Mouse (Mus musculus): ENCODE measurements at regions not wholly inside any gene's neighbourhood (a gene's known extent, or its start where the extent isn't known, plus 50 kb on each side); places are given as distances from the start of the nearest gene placed in this dataset.

DNA sequence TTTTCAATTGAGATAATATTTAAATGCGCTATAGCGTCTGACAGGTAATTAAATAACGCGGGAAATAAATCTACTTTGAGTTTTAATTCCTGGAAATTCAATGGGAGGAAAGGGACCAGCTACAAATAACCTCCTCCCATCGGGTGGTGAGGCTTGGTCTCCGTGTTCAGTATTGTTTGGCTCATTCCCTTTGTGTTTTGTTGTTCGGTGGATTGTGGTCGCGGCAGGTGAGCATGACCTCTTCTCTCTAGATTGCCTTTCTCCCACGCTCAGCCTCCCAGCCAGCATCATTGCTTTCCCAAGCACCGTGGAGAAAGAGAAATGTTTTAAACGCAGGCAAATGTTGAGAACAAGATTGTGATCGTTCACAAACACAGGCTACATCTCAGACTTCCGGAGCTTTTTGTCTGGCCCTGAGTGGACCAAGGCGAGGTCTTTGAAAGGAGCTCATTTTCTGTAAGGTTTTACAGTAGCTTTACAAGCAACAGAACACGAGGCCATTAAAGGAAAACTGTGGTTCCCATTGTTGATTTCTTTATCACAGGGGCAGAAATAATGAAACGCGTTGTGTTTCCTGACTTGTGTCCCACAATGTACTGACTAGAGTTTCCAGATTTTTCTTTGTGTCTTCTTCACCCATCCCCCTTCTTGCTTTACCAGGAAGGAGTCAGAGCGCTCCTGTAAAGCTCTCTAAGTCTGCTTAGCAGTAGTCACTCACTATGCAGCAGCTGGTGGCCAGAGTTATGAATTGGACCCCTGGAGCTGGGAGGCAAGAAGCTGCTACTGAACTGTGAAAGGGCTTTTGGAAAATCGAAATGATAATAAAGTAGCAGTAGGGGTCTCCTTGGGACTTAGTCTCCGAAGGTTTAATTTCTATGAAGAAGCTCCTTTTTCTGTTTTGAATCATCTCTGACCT is 337.7 kb downstream of the Galc start:
- ATAC-seq (ENCODE audit: low read depth) (no peak), DNase-seq (ENCODE audit: low spot score) (no peak)
- Histone ChIP-seq H3K27me3 (replicated peaks; ENCODE audit: control insufficient read depth, insufficient read depth, low read length) (no peaks in the 10 kb centered on the region), H3K27ac (replicated peaks; ENCODE audit: low read depth, low read length) (no peak overlapping the region), H3K9ac (ENCODE audit: low read depth, low read length) (no peak overlapping the region), H3K36me3 (ENCODE audit: control insufficient read depth, insufficient read depth, low read length) (no peaks in the 10 kb centered on the region), H3K9me3 (ENCODE audit: control insufficient read depth, low read length) (no peaks in the 10 kb centered on the region), H3K4me1 (ENCODE audit: control insufficient read depth, insufficient read depth, low read length) (no peaks in the 10 kb centered on the region), H3K4me3 (ENCODE audit: low read depth, low read length) (no peak overlapping the region), H3K4me2 (ENCODE audit: low read depth, low read length) (no peak overlapping the region)
- WGBS = 68% methylated on average over 21 of the region's 21 CpGs

GRCm38 (mm10) chr12:97918416-97918815 is 340.8 kb downstream of the Galc start:
- H3K4me3 ChIP-seq (ENCODE audit: low read depth, low read length) = no peak overlapping the region
- no peak overlapping the region for H3K4me2 ChIP-seq (ENCODE audit: low read depth, low read length)
- H3K9ac ChIP-seq (ENCODE audit: low read depth, low read length) = no peak overlapping the region
- H3K9me3 ChIP-seq (ENCODE audit: control insufficient read depth, low read length) = no peaks in the 10 kb centered on the region
- no peak for DNase-seq (ENCODE audit: low spot score)
- WGBS = 92% methylated on average over 3 of the region's 3 CpGs
- H3K36me3 ChIP-seq (ENCODE audit: control insufficient read depth, insufficient read depth, low read length) = no peaks in the 10 kb centered on the region
- no peak for ATAC-seq (ENCODE audit: low read depth)
- H3K27ac ChIP-seq (replicated peaks; ENCODE audit: low read depth, low read length) = no peak overlapping the region
- no peaks in the 10 kb centered on the region for H3K27me3 ChIP-seq (replicated peaks; ENCODE audit: control insufficient read depth, insufficient read depth, low read length)
- H3K4me1 ChIP-seq (ENCODE audit: control insufficient read depth, insufficient read depth, low read length) = no peaks in the 10 kb centered on the region

DNA sequence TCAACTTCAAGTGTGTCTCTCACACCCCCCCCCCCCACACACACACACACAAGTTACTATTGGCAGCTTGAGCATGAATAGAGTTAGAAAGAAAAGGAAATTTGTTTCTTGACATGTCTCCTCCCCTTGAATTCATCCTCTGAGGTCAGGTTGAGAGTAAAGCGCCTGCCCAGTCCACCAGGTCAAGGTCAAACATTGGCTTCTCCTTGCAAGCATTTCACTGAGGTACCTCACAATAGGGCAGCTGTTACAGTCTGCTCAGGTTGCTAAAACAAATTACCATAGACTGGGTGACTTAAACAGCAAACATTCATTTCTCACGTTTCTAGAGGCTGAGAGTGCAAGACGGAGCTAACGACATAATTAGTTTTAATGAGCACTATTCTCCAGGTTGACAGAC is 344.2 kb downstream of the Galc start:
- no peak overlapping the region for H3K9ac ChIP-seq (ENCODE audit: low read depth, low read length)
- ATAC-seq (ENCODE audit: low read depth) = no peak
- 71% methylated on average over 4 of the region's 4 CpGs for WGBS
- H3K9me3 ChIP-seq (ENCODE audit: control insufficient read depth, low read length) = no peaks in the 10 kb centered on the region
- H3K4me1 ChIP-seq (ENCODE audit: control insufficient read depth, insufficient read depth, low read length) = no peaks in the 10 kb centered on the region
- H3K36me3 ChIP-seq (ENCODE audit: control insufficient read depth, insufficient read depth, low read length) = no peaks in the 10 kb centered on the region
- H3K27me3 ChIP-seq (replicated peaks; ENCODE audit: control insufficient read depth, insufficient read depth, low read length) = no peaks in the 10 kb centered on the region
- no peak overlapping the region for H3K4me3 ChIP-seq (ENCODE audit: low read depth, low read length)
- no peak overlapping the region for H3K27ac ChIP-seq (replicated peaks; ENCODE audit: low read depth, low read length)
- no peak overlapping the region for H3K4me2 ChIP-seq (ENCODE audit: low read depth, low read length)
- no peak for DNase-seq (ENCODE audit: low spot score)

DNA sequence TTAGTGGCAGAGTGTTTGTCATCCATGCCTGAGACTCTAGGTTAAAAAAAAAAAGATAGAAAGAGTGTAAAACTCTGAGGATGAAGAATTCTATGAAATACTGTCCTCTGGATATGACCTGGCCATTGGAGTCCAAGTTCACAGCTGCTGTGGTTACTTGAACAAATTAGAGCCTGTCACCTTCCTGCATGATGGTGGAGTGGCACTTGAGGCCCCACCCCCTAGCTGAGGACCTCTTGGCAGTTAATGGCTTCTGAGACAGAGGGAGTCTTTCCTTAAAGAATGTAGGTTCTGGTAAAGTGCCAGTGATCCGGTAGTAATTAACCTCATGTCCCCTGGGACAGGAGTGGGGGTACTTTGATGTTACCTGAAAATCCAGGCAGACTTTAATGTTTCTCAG is 346.5 kb downstream of the Galc start:
- Histone ChIP-seq H3K4me3 (ENCODE audit: low read depth, low read length) (no peak overlapping the region), H3K27me3 (replicated peaks; ENCODE audit: control insufficient read depth, insufficient read depth, low read length) (no peaks in the 10 kb centered on the region), H3K4me2 (ENCODE audit: low read depth, low read length) (no peak overlapping the region), H3K9me3 (ENCODE audit: control insufficient read depth, low read length) (no peaks in the 10 kb centered on the region), H3K9ac (ENCODE audit: low read depth, low read length) (no peak overlapping the region), H3K27ac (replicated peaks; ENCODE audit: low read depth, low read length) (no peak overlapping the region), H3K36me3 (ENCODE audit: control insufficient read depth, insufficient read depth, low read length) (no peaks in the 10 kb centered on the region), H3K4me1 (ENCODE audit: control insufficient read depth, insufficient read depth, low read length) (no peaks in the 10 kb centered on the region)
- DNase-seq (ENCODE audit: low spot score) (no peak), ATAC-seq (ENCODE audit: low read depth) (no peak)
- 36% methylated on average over 1 of the region's 1 CpGs for WGBS

DNA sequence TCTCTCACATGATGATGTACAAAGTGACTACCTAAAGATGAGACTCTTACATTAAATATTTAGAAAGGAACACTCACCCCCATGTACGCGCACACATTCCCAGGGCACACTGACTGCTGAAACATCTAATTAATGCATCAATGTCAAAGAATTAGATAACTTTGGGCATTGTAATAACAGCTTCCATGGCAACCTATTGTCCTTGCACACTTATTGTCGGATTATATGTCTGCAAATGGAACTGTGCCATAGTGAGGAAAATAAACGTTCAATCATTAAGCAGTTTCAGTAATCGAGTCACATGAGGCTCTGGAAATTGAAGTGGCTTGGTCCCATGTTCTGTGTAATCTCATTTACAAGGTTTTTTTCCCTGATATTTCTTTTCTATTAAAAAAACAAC is 360.0 kb downstream of the Galc start:
- H3K9ac ChIP-seq (ENCODE audit: low read depth, low read length) = no peak overlapping the region
- WGBS = 83% methylated on average over 5 of the region's 5 CpGs
- ATAC-seq (ENCODE audit: low read depth) = no peak

GRCm38 (mm10) chr12:97898178-97898577 is 361.1 kb downstream of the Galc start:
- H3K4me1 ChIP-seq (ENCODE audit: control insufficient read depth, insufficient read depth, low read length) = no peaks in the 10 kb centered on the region
- no peak overlapping the region for H3K9ac ChIP-seq (ENCODE audit: low read depth, low read length)
- H3K27ac ChIP-seq (replicated peaks; ENCODE audit: low read depth, low read length) = no peak overlapping the region
- H3K27me3 ChIP-seq (replicated peaks; ENCODE audit: control insufficient read depth, insufficient read depth, low read length) = no peaks in the 10 kb centered on the region
- H3K4me3 ChIP-seq (ENCODE audit: low read depth, low read length) = no peak overlapping the region
- ATAC-seq (ENCODE audit: low read depth) = no peak
- 92% methylated on average over 2 of the region's 2 CpGs for WGBS
- no peak for DNase-seq (ENCODE audit: low spot score)
- H3K9me3 ChIP-seq (ENCODE audit: control insufficient read depth, low read length) = no peaks in the 10 kb centered on the region
- no peak overlapping the region for H3K4me2 ChIP-seq (ENCODE audit: low read depth, low read length)
- H3K36me3 ChIP-seq (ENCODE audit: control insufficient read depth, insufficient read depth, low read length) = no peaks in the 10 kb centered on the region

More for the DNA sequence above, 360.0 kb downstream of the Galc start:
- Histone ChIP-seq H3K27me3 (replicated peaks; ENCODE audit: control insufficient read depth, insufficient read depth, low read length) (no peaks in the 10 kb centered on the region), H3K27ac (replicated peaks; ENCODE audit: low read depth, low read length) (no peak overlapping the region), H3K9me3 (ENCODE audit: control insufficient read depth, low read length) (no peaks in the 10 kb centered on the region), H3K36me3 (ENCODE audit: control insufficient read depth, insufficient read depth, low read length) (no peaks in the 10 kb centered on the region), H3K4me1 (ENCODE audit: control insufficient read depth, insufficient read depth, low read length) (no peaks in the 10 kb centered on the region), H3K4me2 (ENCODE audit: low read depth, low read length) (no peak overlapping the region), H3K4me3 (ENCODE audit: low read depth, low read length) (no peak overlapping the region)
- no peak for DNase-seq (ENCODE audit: low spot score)

- no peak for DNase-seq (ENCODE audit: low spot score)
- H3K9ac ChIP-seq (ENCODE audit: low read depth, low read length) = no peak overlapping the region
These were observed 363.3 kb downstream of the Galc start for GRCm38 (mm10) chr12:97895981-97896380.

GRCm38 (mm10) chr12:97888801-97889455 is 370.3 kb downstream of the Galc start:
- Histone ChIP-seq H3K27ac (replicated peaks; ENCODE audit: low read depth, low read length) (no peak overlapping the region), H3K4me1 (ENCODE audit: control insufficient read depth, insufficient read depth, low read length) (peaks cover 9% of the 10 kb centered on the region), H3K9ac (ENCODE audit: low read depth, low read length) (peak overlapping the region; percentile 32; the same call in 1 of the 2 replicates), H3K4me2 (ENCODE audit: low read depth, low read length) (peak overlapping the region; percentile 43), H3K4me3 (ENCODE audit: low read depth, low read length) (peak overlapping the region; percentile 8), H3K27me3 (replicated peaks; ENCODE audit: control insufficient read depth, insufficient read depth, low read length) (no peaks in the 10 kb centered on the region), H3K9me3 (ENCODE audit: control insufficient read depth, low read length) (no peaks in the 10 kb centered on the region), H3K36me3 (ENCODE audit: control insufficient read depth, insufficient read depth, low read length) (no peaks in the 10 kb centered on the region)
- 15% methylated on average over 12 of the region's 12 CpGs for WGBS
- ATAC-seq (ENCODE audit: low read depth) (peak; percentile 81), DNase-seq (ENCODE audit: low spot score) (peak; percentile 83)

More at GRCm38 (mm10) chr12:97895981-97896380, 363.3 kb downstream of the Galc start:
- Histone ChIP-seq H3K9me3 (ENCODE audit: control insufficient read depth, low read length) (no peaks in the 10 kb centered on the region), H3K4me1 (ENCODE audit: control insufficient read depth, insufficient read depth, low read length) (no peaks in the 10 kb centered on the region), H3K27ac (replicated peaks; ENCODE audit: low read depth, low read length) (0 out of 2 replicates have a peak overlapping the region, but pooled peaks have one; percentile 44), H3K27me3 (replicated peaks; ENCODE audit: control insufficient read depth, insufficient read depth, low read length) (no peaks in the 10 kb centered on the region), H3K36me3 (ENCODE audit: control insufficient read depth, insufficient read depth, low read length) (no peaks in the 10 kb centered on the region), H3K4me3 (ENCODE audit: low read depth, low read length) (no peak overlapping the region), H3K4me2 (ENCODE audit: low read depth, low read length) (no peak overlapping the region)
- WGBS = 80% methylated on average over 2 of the region's 2 CpGs
- no peak for ATAC-seq (ENCODE audit: low read depth)
